Mouse (Mus musculus): ENCODE results near the gene Spns2. TPM values are rescaled to one million over a fixed set of nuclear protein-coding genes. Genes with fewer than 3 reads are reported as not detected.

The Spns2 gene
- 10 to 100 TPM; 58.0 to 58.3 TPM for total RNA-seq (2021)

GRCm38 (mm10) chr11:72489881-72490301 is at the start of gene Spns2:
TSS of gene Spns2 (minus strand) at chr11:72489904.
- DNase-seq (ENCODE audit: low spot score in 2 of 2), result peak; percentile 95 to 96
- intact Hi-C loops (cut with DNase I), result loop anchor here (2.0 to 5.0 kb wide), 2 partner anchors 33 to 48 kb away; partner anchors contain the start of gene Mybbp1a

- intact Hi-C loops (cut with DNase I), result no loop called here
- DNase-seq (ENCODE audit: low spot score in 2 of 2), result no peak
Measured at GRCm38 (mm10) chr11:72538811-72539210, 49.1 kb upstream of the Spns2 start.

DNA sequence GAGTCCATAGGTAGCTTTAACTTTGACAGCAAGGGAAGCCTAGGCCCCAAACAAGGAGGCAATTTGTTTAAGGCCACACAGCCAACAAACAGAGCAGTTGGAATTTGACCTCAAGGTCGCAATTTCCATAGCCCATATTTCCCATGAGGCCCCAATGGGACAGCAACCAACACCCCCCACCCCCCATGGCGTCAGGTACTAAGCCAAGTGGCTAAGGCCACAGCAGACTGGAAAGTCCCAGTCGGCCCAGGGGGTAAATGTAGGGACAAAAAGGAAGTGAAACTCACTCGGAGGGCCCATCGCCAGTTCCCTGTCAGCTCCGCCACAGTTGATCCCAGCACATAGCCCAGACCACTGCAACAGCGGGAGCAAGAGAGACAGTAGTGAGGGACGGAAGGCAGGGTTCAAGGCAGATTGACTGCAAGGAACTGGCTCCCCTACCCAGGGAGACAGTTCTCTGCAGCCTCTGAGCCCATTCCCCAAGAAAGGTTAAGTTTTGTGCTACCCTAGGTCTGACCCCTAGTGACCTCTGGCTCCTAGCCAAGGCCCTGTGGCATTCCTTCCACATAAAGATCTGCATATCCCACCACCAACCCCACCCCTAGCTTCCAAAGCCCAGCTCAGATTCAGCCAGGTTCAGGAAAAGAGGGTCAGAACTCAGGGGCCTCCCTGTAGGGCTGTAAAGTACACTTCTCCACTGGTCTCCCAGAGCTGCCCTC is 48.5 kb upstream of the Spns2 start:
- intact Hi-C loops (cut with DNase I), result no loop called here
- peak in 1 of 2 experiments; percentile 18 for DNase-seq (ENCODE audit: low spot score in 2 of 2)

GRCm38 (mm10) chr11:72537503-72537902 is 47.8 kb upstream of the Spns2 start:
- DNase-seq (ENCODE audit: low spot score in 2 of 2), result no peak
- intact Hi-C loops (cut with DNase I), result no loop called here

- DNase-seq (ENCODE audit: low spot score in 2 of 2), result no peak
- intact Hi-C loops (cut with DNase I), result no loop called here
Measured at GRCm38 (mm10) chr11:72535519-72535918, 45.8 kb upstream of the Spns2 start.

DNA sequence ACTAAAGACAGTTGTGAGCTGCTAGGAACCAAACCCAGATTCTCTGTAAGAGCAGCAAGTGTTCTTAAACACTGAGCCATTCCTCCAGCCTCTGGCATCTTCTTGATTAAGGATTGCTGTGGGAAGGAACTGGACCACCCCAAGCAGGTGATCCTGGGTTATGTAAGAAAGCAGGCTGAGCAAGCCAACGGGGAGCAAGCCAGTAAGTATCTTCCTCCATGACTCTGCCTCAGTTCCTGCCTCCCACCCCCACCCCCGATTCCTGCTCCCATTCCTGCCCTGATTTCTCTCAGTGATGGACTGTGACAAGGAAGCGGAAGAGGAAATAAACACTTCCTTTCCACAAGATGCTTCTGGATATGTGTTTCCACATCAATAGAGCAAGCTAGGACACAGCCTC is 43.2 kb upstream of the Spns2 start:
- intact Hi-C loops (cut with DNase I), result no loop called here
- DNase-seq (ENCODE audit: low spot score in 2 of 2), result no peak

GRCm38 (mm10) chr11:72531632-72532031 is 41.9 kb upstream of the Spns2 start:
- peak in 1 of 2 experiments; percentile 14 for DNase-seq (ENCODE audit: low spot score in 2 of 2)
- intact Hi-C loops (cut with DNase I), result no loop called here

GRCm38 (mm10) chr11:72531144-72531543 is 41.4 kb upstream of the Spns2 start:
- intact Hi-C loops (cut with DNase I), result no loop called here
- no peak for DNase-seq (ENCODE audit: low spot score in 2 of 2)

GRCm38 (mm10) chr11:72526190-72526589 is 36.5 kb upstream of the Spns2 start:
- peak in 1 of 2 experiments; percentile 15 for DNase-seq (ENCODE audit: low spot score in 2 of 2)
- intact Hi-C loops (cut with DNase I), result no loop called here

DNA sequence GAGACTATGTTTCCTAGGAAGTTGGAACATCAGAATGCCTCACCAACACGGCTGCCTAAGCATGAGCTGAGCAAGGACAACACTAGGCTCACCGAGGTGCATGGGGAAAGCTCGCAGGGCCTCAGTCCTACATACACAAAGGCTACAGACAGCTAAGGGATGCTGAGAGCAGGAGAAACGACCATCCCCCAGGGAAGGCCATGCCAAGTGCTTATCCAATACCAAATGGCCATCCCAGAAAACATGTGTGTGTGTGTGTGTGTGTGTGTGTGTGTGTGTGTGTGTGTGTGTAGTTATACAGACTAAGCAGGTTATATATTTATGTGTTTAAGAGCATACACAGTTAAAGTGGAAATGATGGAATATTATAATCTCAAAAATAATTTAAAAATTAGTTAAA is 34.0 kb upstream of the Spns2 start:
- DNase-seq (ENCODE audit: low spot score in 2 of 2), result no peak
- intact Hi-C loops (cut with DNase I), result loop anchor here (2.0 kb wide), 2 partner anchors 33 to 43 kb away; no protein-coding TSS in a partner anchor

- intact Hi-C loops (cut with DNase I), result loop anchor here (2.0 kb wide), 2 partner anchors 32 to 44 kb away; no protein-coding TSS in a partner anchor
Measured at GRCm38 (mm10) chr11:72522616-72523041, 32.9 kb upstream of the Spns2 start.

DNA sequence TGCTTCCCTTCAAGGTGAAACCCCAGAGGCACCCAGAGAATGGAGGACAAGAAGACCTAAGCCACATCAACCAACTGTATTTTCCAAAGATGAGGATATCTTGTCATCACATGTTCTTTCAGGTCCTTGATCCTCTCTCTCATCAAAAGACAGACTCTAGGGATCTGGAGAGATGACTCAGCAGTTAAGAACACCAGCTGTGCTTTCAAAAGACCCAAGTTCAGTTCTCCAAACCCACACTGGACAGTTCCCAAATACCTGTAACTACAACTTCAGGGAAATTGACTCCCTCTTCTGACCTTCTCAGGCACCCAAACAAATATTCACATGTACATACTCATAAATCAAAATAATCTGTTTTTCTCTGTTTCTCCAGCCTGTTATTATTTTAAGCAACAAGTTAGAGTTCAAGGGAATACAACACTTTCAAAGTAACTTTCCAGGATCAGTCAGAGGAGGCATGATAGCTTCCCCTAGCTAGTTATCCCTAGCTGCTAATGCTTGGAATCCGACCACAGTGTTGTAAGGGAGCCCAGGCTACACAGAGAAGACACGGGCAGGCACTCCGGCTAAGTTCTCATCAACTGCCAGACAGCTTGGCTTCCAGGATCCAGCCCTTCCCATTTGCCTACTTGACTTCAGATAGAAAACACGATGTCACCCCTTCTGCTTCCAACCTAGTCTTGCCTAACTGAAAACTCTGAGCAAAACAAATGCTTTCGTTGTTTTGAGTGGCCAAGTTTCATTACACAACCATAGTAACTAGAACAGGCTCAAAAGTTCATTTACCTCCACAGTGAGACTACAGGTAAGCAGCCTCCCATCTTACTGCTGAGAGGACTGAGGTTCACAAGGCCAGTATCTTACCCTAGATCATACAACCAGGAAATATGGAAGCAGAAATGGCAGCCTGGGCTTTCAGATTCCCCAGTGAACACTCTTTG is 32.2 kb upstream of the Spns2 start:
- DNase-seq (ENCODE audit: low spot score in 2 of 2), result no peak
- intact Hi-C loops (cut with DNase I), result loop anchor here (2.0 kb wide), 2 partner anchors 31 to 45 kb away; no protein-coding TSS in a partner anchor

More at GRCm38 (mm10) chr11:72522616-72523041, 32.9 kb upstream of the Spns2 start:
- DNase-seq (ENCODE audit: low spot score in 2 of 2), result peak; percentile 41 to 74

DNA sequence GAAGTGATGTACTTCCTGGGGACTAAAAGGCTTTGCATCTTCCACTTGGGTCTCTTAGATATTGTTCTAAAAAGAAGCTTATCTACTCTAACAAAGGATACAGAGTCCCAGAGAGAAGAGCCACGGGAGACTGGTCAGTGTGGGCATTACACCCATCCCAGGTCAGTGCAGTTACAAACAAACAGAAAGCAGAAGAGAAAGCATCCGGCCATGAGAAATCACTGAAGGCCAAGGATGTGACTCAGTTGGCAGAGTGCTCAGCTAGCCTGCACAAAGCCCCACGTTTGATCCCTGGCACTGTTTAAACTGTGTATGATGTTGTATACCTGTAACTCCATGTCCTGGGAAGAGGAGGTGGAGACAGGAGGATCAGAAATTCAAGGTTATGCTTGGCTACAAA is 30.2 kb upstream of the Spns2 start:
- no peak for DNase-seq (ENCODE audit: low spot score in 2 of 2)
- intact Hi-C loops (cut with DNase I), result no loop called here

- DNase-seq (ENCODE audit: low spot score in 2 of 2), result no peak
- intact Hi-C loops (cut with DNase I), result no loop called here
Measured at GRCm38 (mm10) chr11:72519189-72519588, 29.5 kb upstream of the Spns2 start.

DNA sequence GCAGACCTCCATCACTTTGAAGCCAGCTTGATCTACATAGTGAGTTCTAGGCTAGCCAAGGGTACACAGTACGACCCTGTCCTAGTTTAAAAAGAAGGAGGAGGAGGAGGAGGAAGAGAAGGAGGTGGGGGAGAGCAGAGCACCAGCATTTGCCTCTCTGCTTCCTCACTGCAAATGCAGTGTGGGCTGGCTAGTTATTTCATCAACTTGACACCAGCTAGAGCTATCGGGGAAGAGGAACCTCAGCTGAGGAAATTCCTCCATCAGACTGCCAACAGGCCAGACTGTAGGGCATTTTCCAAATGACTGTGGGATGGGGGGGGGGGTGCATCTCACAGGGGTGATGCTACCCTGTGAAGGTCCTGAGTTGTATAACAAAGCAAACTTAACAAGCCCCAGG is 28.7 kb upstream of the Spns2 start:
- intact Hi-C loops (cut with DNase I), result no loop called here
- no peak for DNase-seq (ENCODE audit: low spot score in 2 of 2)

GRCm38 (mm10) chr11:72514967-72515366 is 25.3 kb upstream of the Spns2 start:
- intact Hi-C loops (cut with DNase I), result no loop called here
- no peak for DNase-seq (ENCODE audit: low spot score in 2 of 2)

DNA sequence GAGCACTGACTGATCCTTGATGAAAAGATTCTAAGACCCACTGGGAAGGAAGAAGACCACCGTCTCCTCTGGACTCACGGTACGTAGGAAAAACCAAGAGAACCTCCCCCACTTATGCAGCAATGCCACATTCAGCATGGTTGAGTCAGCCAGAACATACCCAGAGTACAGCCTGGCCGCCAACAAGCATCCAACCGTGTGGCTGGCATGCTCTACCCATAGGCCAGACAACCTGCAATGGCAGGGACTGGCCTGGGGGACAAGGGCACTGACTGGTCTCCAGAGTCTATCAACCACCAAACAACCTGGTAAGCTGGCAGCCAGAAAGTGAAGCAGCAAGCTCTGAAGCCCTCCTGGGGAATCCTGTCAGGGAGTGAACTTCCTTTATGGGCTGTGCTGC is 18.9 kb upstream of the Spns2 start:
- intact Hi-C loops (cut with DNase I), result no loop called here
- DNase-seq (ENCODE audit: low spot score in 2 of 2), result no peak

GRCm38 (mm10) chr11:72507651-72508050 is 17.9 kb upstream of the Spns2 start:
- no peak for DNase-seq (ENCODE audit: low spot score in 2 of 2)
- intact Hi-C loops (cut with DNase I), result no loop called here

- DNase-seq (ENCODE audit: low spot score in 2 of 2), result no peak
- intact Hi-C loops (cut with DNase I), result no loop called here
Measured at GRCm38 (mm10) chr11:72504016-72504797, 14.5 kb upstream of the Spns2 start.
